Mouse (Mus musculus): Measurements from ENCODE around the gene Zfp148. TPM values are rescaled to one million over a fixed set of nuclear protein-coding genes. Genes with fewer than 3 reads are reported as not detected.

Gene Zfp148
- polyA plus RNA-seq, 1 experiment from 2014 or later, result 71.2 TPM

Other genes starting within 250 kb of the Zfp148 start
- gene Osbpl11, start 195.8 kb upstream of the Zfp148 start, polyA plus RNA-seq (2016; fragmentation: Nextera tagmentation; extraction: Ambion mirVana), result 24.1 and 27.8 TPM in 2 replicates
- 71.7 and 74.9 TPM in 2 replicates for gene Snx4, start 129.4 kb upstream of the Zfp148 start, polyA plus RNA-seq (2016; fragmentation: Nextera tagmentation; extraction: Ambion mirVana)
- gene Slc12a8, start 136.5 kb downstream of the Zfp148 start, polyA plus RNA-seq (2016; fragmentation: Nextera tagmentation; extraction: Ambion mirVana), result 0.94 and 1.2 TPM in 2 replicates

Data from forebrain, embryonic 12.5 days (tissue).